Mouse (Mus musculus): ENCODE data around the gene Pdzd7. TPM values are rescaled to one million over a fixed set of nuclear protein-coding genes. Genes with fewer than 3 reads are reported as not detected.

The Pdzd7 gene
- polyA plus RNA-seq, 1 experiment from 2014 or later: 0.39 TPM

DNA sequence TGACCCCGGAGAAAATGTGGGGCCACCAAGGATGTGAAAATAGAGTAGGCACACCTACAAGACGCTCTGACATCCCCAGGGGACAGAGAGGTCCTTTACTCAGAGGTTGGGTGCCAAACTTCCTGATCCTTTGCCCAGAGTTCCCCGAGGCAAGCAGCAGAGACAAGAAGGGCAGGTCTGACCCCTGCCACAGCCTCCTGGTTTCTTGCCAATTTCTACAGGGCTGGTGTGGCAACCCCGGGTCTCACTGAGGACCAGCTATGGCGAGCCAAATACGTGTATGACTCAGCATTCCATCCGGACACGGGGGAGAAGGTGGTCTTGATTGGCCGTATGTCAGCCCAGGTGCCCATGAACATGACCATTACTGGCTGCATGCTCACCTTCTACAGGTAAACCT lies 4.0 kb upstream of the Pdzd7 start:
- Histone ChIP-seq H3K9me3 (ENCODE audit: low read depth, low read length) (no peaks in the 10 kb centered on the region), H3K4me2 (no peak overlapping the region), H3K4me3 (ENCODE audit: low read depth, low read length) (no peak overlapping the region), H3K4me1 (ENCODE audit: insufficient read depth) (0 out of 2 replicates have a peak, but pooled peaks cover 7% of the 10 kb centered on the region), H3K27me3 (ENCODE audit: insufficient read depth, low read length) (peaks cover 18% of the 10 kb centered on the region), H3K36me3 (ENCODE audit: insufficient read depth) (peaks cover 30% of the 10 kb centered on the region; the same call in 1 of the 2 replicates), H3K9ac (no peak overlapping the region), H3K27ac (ENCODE audit: low read depth) (no peak overlapping the region)
- ATAC-seq (ENCODE audit: insufficient read depth): no peak
- no peak for DNase-seq
- 66% methylated on average over 9 of the region's 9 CpGs for WGBS
- no peak for TF ChIP-seq CTCF (IDR thresholded peaks at IDR 0.05; ENCODE audit: low read depth)

DNA sequence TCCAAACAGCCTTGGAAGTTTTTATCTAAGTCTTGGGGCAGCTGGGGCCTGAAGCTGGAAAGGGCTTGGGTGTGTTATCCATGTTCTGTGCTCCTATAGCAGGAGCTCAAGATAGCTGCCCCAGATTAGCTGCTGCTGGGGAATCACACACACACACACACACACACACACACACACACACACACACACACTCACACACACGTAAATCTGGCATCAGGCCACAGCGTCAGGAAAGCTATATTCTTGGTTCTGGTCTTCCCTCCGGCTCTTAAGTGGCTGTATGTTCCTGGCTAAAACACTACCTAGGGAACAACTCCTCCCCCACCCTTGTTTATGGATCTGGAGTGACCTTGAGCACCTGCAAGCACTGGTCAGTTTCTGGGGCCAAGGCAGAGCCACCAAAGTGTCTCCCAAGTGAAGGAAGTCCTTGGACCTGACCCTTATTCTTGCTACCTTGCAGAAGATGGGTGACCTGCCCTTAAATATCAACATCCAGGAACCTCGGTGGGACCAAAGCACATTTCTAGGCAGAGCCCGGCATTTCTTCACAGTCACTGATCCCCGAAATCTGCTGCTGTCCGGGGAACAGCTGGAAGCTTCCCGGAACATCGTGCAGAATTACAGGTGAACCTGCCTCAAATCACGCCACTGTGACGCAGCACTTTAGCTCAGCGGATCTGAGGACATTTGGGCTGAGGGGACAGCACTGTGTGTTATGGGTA lies 3.3 kb upstream of the Pdzd7 start:
- H3K9ac ChIP-seq: peak overlapping the region; percentile 58
- H3K27ac ChIP-seq (ENCODE audit: low read depth): peak overlapping the region; percentile 92
- peak overlapping the region; percentile 41 for H3K4me3 ChIP-seq (ENCODE audit: low read depth, low read length)
- H3K27me3 ChIP-seq (ENCODE audit: insufficient read depth, low read length): peaks cover 24% of the 10 kb centered on the region
- no peak for ATAC-seq (ENCODE audit: insufficient read depth)
- DNase-seq: no peak
- peak overlapping the region; percentile 91 for H3K4me2 ChIP-seq
- TF ChIP-seq CTCF (IDR thresholded peaks at IDR 0.05; ENCODE audit: low read depth): no peak
- no peaks in the 10 kb centered on the region for H3K9me3 ChIP-seq (ENCODE audit: low read depth, low read length)
- H3K4me1 ChIP-seq (ENCODE audit: insufficient read depth): 0 out of 2 replicates have a peak, but pooled peaks cover 7% of the 10 kb centered on the region
- peaks cover 24% of the 10 kb centered on the region; the same call in 1 of the 2 replicates for H3K36me3 ChIP-seq (ENCODE audit: insufficient read depth)
- WGBS: 77% methylated on average over 12 of the region's 12 CpGs

DNA sequence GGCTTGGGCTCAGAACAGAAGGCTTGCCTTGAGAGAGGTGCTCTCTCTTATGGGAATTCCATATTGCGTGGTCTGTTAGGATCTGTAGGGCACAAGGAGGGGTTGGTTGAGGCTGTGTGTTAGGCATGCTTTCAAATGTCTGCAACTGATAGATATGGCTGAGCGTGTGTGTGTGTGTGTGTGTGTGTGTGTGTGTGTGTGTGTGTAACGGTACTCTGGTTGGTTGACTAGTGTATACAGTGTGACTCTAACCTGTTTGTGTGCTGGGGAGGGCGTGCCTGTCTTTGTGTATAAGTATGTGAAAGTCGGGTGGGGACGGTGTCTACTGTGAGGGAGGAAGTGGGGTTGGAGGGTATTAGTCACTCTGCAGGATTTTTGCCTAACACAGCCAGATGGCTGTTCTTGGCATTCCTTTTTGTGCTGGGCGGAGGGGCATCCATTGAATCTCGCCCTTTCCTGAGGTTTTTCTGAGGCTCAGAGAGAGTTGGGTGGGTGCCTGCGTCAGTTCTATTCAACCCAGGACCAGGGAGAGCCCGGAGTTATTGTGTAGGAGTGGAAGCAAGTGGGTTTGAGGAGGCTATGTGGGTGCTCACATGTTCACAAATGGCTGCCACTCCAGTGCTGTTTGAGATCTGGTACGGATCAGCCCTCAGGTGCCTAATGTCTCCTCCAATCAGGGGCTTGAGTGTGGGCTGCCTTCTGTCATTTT lies 2.6 kb upstream of the Pdzd7 start:
- H3K4me1 ChIP-seq (ENCODE audit: insufficient read depth): 0 out of 2 replicates have a peak, but pooled peaks cover 7% of the 10 kb centered on the region
- H3K9me3 ChIP-seq (ENCODE audit: low read depth, low read length): no peaks in the 10 kb centered on the region
- H3K36me3 ChIP-seq (ENCODE audit: insufficient read depth): peaks cover 22% of the 10 kb centered on the region; the same call in 1 of the 2 replicates
- H3K4me3 ChIP-seq (ENCODE audit: low read depth, low read length): peak overlapping the region; percentile 41
- no peak for TF ChIP-seq CTCF (IDR thresholded peaks at IDR 0.05; ENCODE audit: low read depth)
- 19% methylated on average over 11 of the region's 11 CpGs for WGBS
- peak; percentile 75 for ATAC-seq (ENCODE audit: insufficient read depth)
- peak; percentile 66 for DNase-seq
- H3K27me3 ChIP-seq (ENCODE audit: insufficient read depth, low read length): peaks cover 28% of the 10 kb centered on the region
- peak overlapping the region; percentile 91 for H3K4me2 ChIP-seq
- H3K27ac ChIP-seq (ENCODE audit: low read depth): peak overlapping the region; percentile 92
- peak overlapping the region; percentile 58 for H3K9ac ChIP-seq

DNA sequence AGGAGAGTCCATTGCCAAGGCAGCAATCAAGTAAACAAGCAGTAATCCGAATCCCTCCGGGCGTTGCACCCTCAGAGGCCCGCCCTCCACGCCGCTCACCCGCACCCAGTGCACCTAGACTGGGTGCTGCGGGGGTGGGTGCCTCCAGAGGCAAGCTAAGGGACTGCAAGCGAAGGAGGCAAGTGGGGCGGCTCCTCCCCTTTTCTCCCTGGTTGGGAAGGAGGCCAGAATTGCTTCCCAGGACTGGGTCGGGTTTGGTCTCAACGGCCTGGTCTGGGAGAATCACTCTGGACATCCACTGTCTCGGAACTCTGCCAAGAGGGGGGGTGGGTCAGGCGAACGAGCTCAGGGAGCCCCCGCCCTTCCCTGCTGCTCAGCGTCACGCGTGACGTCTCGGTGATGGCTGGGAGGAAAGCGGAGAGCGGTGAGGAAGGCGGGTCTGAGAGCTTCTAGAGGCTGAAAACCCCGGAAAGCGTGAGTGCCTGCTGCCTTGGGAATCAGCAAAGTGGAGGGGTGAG lies 2.0 kb upstream of the Pdzd7 start, which contains the start of gene Sfxn3:
TSS of gene Sfxn3 (plus strand) at position 87 of the 518 bp plus-strand sequence.
- Histone ChIP-seq H3K4me2 (peak within 1 kb of the TSS; percentile 91), H3K36me3 (ENCODE audit: insufficient read depth) (peaks cover 16% of the 10 kb centered on the region; the same call in 1 of the 2 replicates), H3K27ac (ENCODE audit: low read depth) (peak within 1 kb of the TSS; percentile 92), H3K4me1 (ENCODE audit: insufficient read depth) (0 out of 2 replicates have a peak, but pooled peaks cover 7% of the 10 kb centered on the region), H3K4me3 (ENCODE audit: low read depth, low read length) (peak within 1 kb of the TSS; percentile 41), H3K27me3 (ENCODE audit: insufficient read depth, low read length) (peaks cover 28% of the 10 kb centered on the region), H3K9ac (peak within 1 kb of the TSS; percentile 58), H3K9me3 (ENCODE audit: low read depth, low read length) (no peaks in the 10 kb centered on the region)
- TF ChIP-seq CTCF (IDR thresholded peaks at IDR 0.05; ENCODE audit: low read depth): peak; percentile 83
- peak; percentile 85 for ATAC-seq (ENCODE audit: insufficient read depth)
- peak; percentile 93 for DNase-seq
- WGBS: under 1% methylated on average over 26 of the region's 26 CpGs

DNA sequence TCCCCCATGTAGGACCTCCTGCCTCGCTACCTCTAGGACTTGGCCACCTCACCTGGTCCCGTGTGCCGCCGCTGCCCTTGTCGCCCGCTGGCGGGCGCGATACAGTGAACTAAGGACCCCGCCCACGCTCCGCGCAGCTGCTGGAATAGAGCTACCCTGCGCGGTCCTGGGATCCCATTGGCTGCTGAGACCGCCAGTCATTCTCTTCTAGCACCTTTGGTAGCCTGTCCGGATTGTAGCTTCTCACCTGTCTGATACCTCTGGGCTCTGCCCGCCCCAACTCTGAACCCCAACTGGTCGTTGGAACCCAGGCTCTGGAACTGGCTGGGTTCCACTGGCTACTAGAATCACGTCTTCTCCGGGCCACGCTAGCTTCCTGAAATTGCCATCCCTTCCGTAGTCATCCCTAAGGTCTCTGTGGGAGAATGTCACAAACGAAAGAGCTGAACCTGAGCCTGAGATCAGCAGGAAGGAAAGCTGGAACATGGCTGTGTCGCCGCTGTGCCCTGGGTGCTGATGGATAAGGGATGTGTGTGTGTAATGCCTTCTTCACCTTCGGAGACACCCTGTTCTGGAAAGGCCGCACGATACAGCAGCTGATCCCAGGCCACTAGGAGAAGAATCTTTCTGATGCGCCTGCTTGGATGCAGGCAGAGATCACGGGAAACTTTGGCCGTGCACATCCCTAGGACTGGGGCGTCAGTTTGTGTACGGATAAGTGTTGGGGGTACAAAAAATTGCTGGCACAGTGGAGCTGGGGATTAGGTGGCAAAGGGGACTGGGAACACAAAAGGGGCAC lies 1.2 kb upstream of the Pdzd7 start:
- WGBS: under 1% methylated on average over 34 of the region's 34 CpGs
- ATAC-seq (ENCODE audit: insufficient read depth): peak; percentile 58

DNA sequence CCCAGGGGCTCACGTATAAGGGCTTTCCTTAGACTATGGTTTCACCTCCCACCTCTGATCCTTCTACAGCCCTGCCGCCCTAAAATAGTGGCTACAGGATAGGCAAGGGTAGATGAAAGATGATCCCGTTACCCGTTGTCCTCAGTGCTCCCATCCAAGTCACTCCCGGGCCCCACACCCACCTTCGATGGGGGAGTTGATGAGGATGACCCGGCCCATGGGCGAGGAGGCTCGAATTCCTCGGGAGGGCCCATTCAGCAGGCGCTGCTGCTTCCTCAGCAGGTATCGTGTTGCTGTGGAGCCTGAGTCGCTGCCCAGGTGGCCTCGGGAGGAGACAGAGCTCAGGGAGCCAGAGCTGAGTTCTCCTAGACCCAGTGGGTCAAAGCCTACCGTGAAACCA lies 281 bp downstream of the Pdzd7 start:
- Histone ChIP-seq H3K27me3 (ENCODE audit: insufficient read depth, low read length) (peaks cover 38% of the 10 kb centered on the region), H3K36me3 (ENCODE audit: insufficient read depth) (0 out of 2 replicates have a peak, but pooled peaks cover 2% of the 10 kb centered on the region), H3K4me1 (ENCODE audit: insufficient read depth) (0 out of 2 replicates have a peak, but pooled peaks cover 7% of the 10 kb centered on the region), H3K9me3 (ENCODE audit: low read depth, low read length) (no peaks in the 10 kb centered on the region), H3K9ac (no peak overlapping the region), H3K27ac (ENCODE audit: low read depth) (no peak overlapping the region), H3K4me3 (ENCODE audit: low read depth, low read length) (no peak overlapping the region), H3K4me2 (no peak overlapping the region)
- DNase-seq: no peak
- no peak for TF ChIP-seq CTCF (IDR thresholded peaks at IDR 0.05; ENCODE audit: low read depth)
- WGBS: 31% methylated on average over 15 of the region's 15 CpGs
- ATAC-seq (ENCODE audit: insufficient read depth): no peak

More for the DNA sequence above, 1.2 kb upstream of the Pdzd7 start:
- peak overlapping the region; percentile 58 for H3K9ac ChIP-seq
- H3K27ac ChIP-seq (ENCODE audit: low read depth): peak overlapping the region; percentile 92
- TF ChIP-seq CTCF (IDR thresholded peaks at IDR 0.05; ENCODE audit: low read depth): no peak
- peak overlapping the region; percentile 91 for H3K4me2 ChIP-seq
- no peaks in the 10 kb centered on the region for H3K9me3 ChIP-seq (ENCODE audit: low read depth, low read length)
- peak overlapping the region; percentile 41 for H3K4me3 ChIP-seq (ENCODE audit: low read depth, low read length)
- H3K4me1 ChIP-seq (ENCODE audit: insufficient read depth): 0 out of 2 replicates have a peak, but pooled peaks cover 7% of the 10 kb centered on the region
- H3K27me3 ChIP-seq (ENCODE audit: insufficient read depth, low read length): peaks cover 28% of the 10 kb centered on the region
- H3K36me3 ChIP-seq (ENCODE audit: insufficient read depth): 0 out of 2 replicates have a peak, but pooled peaks cover 9% of the 10 kb centered on the region
- peak; percentile 88 for DNase-seq
